Mouse (Mus musculus): Measurements from ENCODE around the gene Bpifa2.
A peak's percentile ranks its signal among the peaks of the same experiment; 100 is the strongest.
"Not testable (repeated sequence)": the region's sequence is repeated elsewhere in the genome, so short reads cannot be mapped to it uniquely, and the experiment has no call there.

Bpifa2 gene

GRCm38 (mm10) chr2:154007965-154008364 lies at the start of gene Bpifa2:
TSS of gene Bpifa2 (plus strand) at chr2:154008265.
- DNase-seq (ENCODE audit: low read depth) = no peak

DNA sequence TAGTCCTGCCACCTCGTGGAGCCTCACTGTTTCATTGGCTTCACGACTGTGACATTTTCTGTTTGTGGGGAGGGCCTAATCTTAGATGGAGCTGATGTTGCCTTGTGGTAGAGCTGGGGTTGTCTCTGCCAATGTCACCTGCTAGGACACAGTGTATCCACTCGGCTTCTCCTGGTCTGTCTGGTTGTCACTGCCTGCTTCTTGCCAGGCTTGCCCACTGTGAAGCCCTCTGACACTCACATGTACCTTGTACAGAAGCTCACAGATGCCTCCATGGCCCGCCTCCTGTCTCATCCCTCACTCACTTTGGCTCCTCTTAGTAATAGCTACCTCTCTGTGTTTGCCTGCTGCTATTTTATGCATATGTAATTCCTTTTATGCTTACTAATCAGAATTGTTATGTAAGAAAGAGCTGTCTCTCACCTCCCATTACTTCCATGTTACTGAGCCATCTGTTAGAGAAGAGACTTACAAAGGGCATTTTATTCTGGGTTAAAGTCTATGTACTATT lies 45.2 kb upstream of the Bpifa2 start:
- no peak for DNase-seq (ENCODE audit: low read depth)

GRCm38 (mm10) chr2:153963334-153963733 lies 44.7 kb upstream of the Bpifa2 start:
- DNase-seq (ENCODE audit: low read depth) = no peak

DNA sequence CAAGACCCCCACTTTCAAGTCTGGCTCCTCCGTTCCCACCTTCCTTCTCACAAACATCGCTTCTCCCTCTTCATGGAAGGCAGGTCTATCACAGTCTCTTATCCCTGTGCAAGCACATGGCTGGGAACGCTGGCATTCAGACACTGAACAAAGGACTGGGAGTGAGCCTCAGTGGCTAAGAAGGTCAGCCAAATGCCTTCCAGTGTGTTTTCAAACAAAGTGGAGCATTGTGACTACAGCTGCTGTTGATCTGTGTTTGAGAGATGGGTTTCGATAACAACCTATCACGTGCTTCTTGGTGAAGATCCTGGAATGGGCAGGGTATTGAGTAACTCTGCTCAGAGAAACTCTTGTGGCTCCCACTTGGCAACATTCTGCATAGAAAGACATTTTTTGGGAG lies 37.8 kb upstream of the Bpifa2 start:
- no peak for DNase-seq (ENCODE audit: low read depth)

- DNase-seq (ENCODE audit: low read depth) = no peak
Measured at GRCm38 (mm10) chr2:153974582-153974981, 33.5 kb upstream of the Bpifa2 start, which contains the start of gene Bpifa6. TSS of gene Bpifa6 (plus strand) at chr2:153974945.

GRCm38 (mm10) chr2:153995770-153996169 lies 12.3 kb upstream of the Bpifa2 start:
- peak; percentile 49 for DNase-seq (ENCODE audit: low read depth)

DNA sequence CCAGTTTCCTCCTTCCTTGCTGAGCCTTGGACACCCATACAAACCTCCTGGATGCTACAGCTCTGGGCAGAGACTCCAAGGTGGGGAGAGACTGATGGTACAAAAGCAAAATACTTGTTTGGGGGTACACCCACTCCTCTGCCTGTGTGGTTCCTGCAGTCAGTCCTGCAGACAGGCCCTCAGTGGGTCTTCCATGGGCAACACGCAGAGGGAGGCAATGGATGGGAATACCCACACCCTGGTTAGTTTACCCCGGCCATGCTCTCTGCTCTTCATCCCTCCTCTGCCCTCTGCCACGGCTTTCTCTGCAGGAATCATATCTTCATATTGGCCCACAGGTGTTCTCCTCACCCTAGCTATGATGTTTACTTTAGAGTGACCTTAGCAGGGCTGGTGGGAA lies 7.6 kb upstream of the Bpifa2 start:
- no peak for DNase-seq (ENCODE audit: low read depth)

DNA sequence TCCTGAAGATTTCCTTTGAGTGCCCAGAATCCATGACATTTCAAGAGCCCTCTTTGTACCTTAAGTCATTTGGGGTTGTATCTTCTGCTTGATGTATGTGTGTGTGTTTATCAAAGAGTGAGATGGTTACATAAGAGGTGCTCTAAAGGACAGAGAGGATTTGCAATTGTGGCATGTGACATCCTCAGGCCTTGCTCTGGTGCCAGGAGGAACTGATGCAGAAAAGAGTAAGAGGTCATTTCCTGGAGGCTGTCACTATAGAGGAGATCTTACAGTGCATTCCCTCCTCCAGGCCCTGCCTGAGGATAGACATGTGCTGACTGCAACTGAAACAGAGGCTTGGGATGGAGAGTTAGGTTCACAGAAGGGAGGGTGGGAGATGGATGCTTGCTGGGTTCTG lies 7.0 kb upstream of the Bpifa2 start:
- DNase-seq (ENCODE audit: low read depth) = no peak

GRCm38 (mm10) chr2:154004456-154004855 lies 3.6 kb upstream of the Bpifa2 start:
- no peak for DNase-seq (ENCODE audit: low read depth)

DNA sequence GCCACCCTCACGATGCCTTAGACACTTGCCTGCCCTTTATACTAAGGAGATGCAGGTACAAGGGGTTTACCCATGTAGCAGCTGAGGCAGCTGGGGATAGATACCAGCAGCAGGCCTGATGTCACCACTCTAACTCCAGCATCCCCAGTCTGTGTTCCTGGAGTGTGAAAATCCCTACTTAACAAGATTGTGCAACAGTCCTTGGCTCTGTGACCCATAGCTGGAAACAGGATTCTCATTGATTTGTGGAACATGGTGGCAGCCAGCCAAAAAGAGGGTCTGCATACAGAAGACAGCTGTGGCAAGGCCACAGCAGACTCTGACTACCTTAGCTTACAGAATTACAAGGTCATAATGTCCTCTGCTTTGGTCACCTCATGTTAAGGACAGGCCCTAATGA lies 3.0 kb upstream of the Bpifa2 start:
- no peak for DNase-seq (ENCODE audit: low read depth)

DNA sequence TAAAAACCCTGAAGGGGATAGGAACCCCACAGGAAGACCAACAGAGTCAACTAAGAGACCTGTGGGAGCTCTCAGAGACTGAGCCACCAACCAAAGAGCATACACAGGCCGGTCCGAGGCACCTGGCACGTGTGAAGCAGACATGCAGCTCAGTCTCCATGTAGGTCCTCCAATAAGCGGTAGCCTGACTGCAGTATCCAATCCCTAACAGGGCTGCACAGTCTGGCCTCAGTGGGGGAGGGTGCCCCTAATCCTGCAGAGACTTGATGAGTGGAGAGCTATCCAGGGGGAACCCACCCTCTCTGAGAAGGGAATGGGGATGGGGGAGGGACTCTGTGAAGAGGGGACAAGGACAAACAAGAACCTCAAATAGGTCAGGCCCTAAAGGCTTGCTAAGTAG lies 2.3 kb upstream of the Bpifa2 start:
- no peak for DNase-seq (ENCODE audit: low read depth)

GRCm38 (mm10) chr2:154006331-154006730 lies 1.7 kb upstream of the Bpifa2 start:
- DNase-seq (ENCODE audit: low read depth) = no peak

GRCm38 (mm10) chr2:154007381-154007780 lies 684 bp upstream of the Bpifa2 start:
- no peak for DNase-seq (ENCODE audit: low read depth)

DNA sequence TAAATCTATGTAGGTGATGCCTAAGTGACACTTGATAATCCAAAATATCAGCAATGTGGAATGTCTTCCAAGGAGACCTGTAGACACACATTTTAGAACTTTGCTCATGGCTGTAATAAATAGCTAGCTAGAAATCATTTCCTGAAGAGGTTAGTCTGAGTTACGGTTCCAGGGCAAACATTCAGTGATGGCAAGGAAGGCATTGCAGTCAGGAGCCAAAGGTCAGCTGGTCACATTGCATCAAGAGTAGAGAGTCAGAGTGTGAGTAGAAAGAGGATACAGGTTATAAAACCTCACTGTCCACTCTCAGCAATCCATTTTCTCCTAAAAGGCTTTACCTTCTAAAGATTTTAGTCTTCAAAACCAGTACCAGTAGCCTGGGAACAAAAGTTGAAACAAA lies 9.9 kb downstream of the Bpifa2 start:
- no peak for DNase-seq (ENCODE audit: low read depth)

DNA sequence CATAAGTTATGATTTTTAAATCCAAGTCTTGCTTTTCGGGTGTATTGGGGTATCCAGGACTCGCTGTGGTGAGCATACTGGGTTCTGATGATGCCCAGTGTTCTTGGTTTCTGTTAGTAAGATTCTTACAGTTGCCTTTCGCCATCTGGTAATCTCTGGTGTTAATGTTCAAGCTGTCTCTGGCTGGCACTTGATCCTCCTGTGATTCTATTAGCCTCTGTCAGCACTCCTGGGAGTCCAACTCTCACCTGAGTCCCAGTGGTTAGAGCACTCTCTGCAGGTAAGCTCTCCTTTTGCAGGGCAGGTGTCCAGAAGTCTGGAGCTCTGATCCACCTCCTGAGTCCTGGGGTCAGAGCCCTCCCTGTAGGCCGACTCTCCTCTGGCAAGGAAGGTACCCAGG lies 16.6 kb downstream of the Bpifa2 start:
- DNase-seq (ENCODE audit: low read depth) = not testable (repeated sequence)

DNA sequence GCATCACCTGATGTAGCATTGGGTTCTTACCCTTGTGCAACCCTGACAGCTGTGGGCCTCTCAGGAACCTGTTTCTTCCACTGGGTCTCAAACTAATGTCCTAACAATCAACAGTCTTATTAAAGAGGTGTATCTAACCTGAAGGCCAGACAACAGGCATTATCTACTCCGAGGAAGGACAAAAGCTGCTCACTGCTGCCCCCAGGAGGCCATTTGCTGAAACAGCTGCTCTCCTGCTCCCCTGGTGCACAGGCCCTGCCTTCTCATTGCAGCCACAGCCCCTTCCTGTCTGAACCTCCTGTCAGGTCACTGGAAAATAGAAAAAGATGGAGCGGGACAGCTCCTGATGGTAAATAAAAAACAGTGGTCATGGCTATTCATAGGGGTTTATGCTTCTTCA lies 30.9 kb downstream of the Bpifa2 start:
- peak; percentile 17 for DNase-seq (ENCODE audit: low read depth)

GRCm38 (mm10) chr2:154044743-154045142 lies 36.7 kb downstream of the Bpifa2 start:
- DNase-seq (ENCODE audit: low read depth) = no peak

GRCm38 (mm10) chr2:154058690-154059089 lies 50.6 kb downstream of the Bpifa2 start:
- no peak for DNase-seq (ENCODE audit: low read depth)
